9 mouse cellular contexts compared by ENCODE assay signal in genomic region chr4:127536952-127537351, GRCm38 (mm10).
A peak's percentile ranks its signal among the peaks of the same experiment; 100 is the strongest.
DNase-seq lines count a peak whose midpoint lies in the region; ATAC-seq and TF ChIP-seq lines count a peak whose summit lies in the region.
"Had no signal": no experiment of that assay in that cellular context is flagged by ENCODE, and none has a peak within 500 bp of the region (broad histone marks: within the 10 kb centered on the region; RNA-seq: fewer than 3 reads in every experiment).

No protein-coding gene starts in this region.

- no peaks in the 10 kb centered on the region for H3K79me2 ChIP-seq in liver, adult 2 months (ENCODE audit: control insufficient read depth, insufficient read depth, low read length)

- no peak for ATAC-seq in hindbrain, embryonic 13.5 days (ENCODE audit: low FRiP score)

- no peaks in the 10 kb centered on the region for H3K36me3 ChIP-seq in hindbrain, embryonic 10.5 days
- H3K36me3 ChIP-seq in hindbrain, embryonic 13.5 days, result no peaks in the 10 kb centered on the region
- no peaks in the 10 kb centered on the region for H3K36me3 ChIP-seq in liver, adult 2 months (ENCODE audit: control insufficient read depth, insufficient read depth, low read length)
- H3K36me3 ChIP-seq: liver, embryonic 15.5 days had no signal

- no peak overlapping the region for H3K4me3 ChIP-seq in hindbrain, embryonic 10.5 days
- no peak overlapping the region for H3K4me3 ChIP-seq in hindbrain, embryonic 13.5 days
- no peak overlapping the region for H3K4me3 ChIP-seq in liver, adult 2 months (ENCODE audit: insufficient read depth, low read depth, low read length)
- H3K4me3 ChIP-seq: liver, embryonic 15.5 days had no signal

- 48% methylated on average over 5 of the region's 5 CpGs for WGBS in hindbrain, embryonic 10.5 days
- WGBS in hindbrain, embryonic 13.5 days, result 47% methylated on average over 5 of the region's 5 CpGs
- 48% methylated on average over 5 of the region's 5 CpGs for WGBS in liver, adult 2 months

- peak; percentile 47; the same call in 1 of the 2 replicates for TF ChIP-seq CTCF in liver, adult 2 months (IDR thresholded peaks at IDR 0.05; ENCODE audit: low read depth, low read length)

- no peaks in the 10 kb centered on the region for H3K27me3 ChIP-seq in hindbrain, embryonic 10.5 days (ENCODE audit: insufficient read depth, poor library complexity, severe bottlenecking)
- no peaks in the 10 kb centered on the region for H3K27me3 ChIP-seq in hindbrain, embryonic 13.5 days
- no peaks in the 10 kb centered on the region for H3K27me3 ChIP-seq in liver, adult 2 months (ENCODE audit: control insufficient read depth, insufficient read depth, low read length)
- H3K27me3 ChIP-seq: liver, embryonic 15.5 days had no signal

- no peak for TF ChIP-seq POLR2A in liver, adult 2 months (IDR thresholded peaks at IDR 0.05; ENCODE audit: extremely low read depth, insufficient read depth, low read length)

- H3K9ac ChIP-seq in hindbrain, embryonic 13.5 days, result no peak overlapping the region
- H3K9ac ChIP-seq in liver, adult 2 months (ENCODE audit: low read depth, low read length), result no peak overlapping the region
- H3K9ac ChIP-seq: liver, embryonic 15.5 days had no signal

- H3K9me3 ChIP-seq in hindbrain, embryonic 10.5 days, result no peaks in the 10 kb centered on the region
- 0 out of 2 replicates have a peak, but pooled peaks cover 6% of the 10 kb centered on the region for H3K9me3 ChIP-seq in hindbrain, embryonic 13.5 days
- H3K9me3 ChIP-seq: liver, embryonic 15.5 days had no signal

- H3K4me2 ChIP-seq in hindbrain, embryonic 13.5 days, result no peak overlapping the region
- H3K4me2 ChIP-seq: liver, embryonic 15.5 days had no signal

- peak; percentile 17 for DNase-seq in hindbrain, embryonic 10.5 days (ENCODE audit: low spot score)
- DNase-seq in liver, adult 2 months (ENCODE audit: extremely low read depth, low read depth, low spot score), result no peak
- no peak for DNase-seq in liver
- peak; percentile 69 for DNase-seq in ES-CJ7 (ENCODE audit: low read depth, low spot score)
- peak; percentile 69 for DNase-seq in R1 (ENCODE audit: low read depth, low spot score)
- DNase-seq in thymus, postnatal 10 days (ENCODE audit: low spot score in 2 of 2), result no peak
- no peak for DNase-seq in ovary, postnatal 10 days (ENCODE audit: low spot score)

- no peak overlapping the region for H3K27ac ChIP-seq in hindbrain, embryonic 10.5 days
- no peak overlapping the region for H3K27ac ChIP-seq in hindbrain, embryonic 13.5 days
- no peak overlapping the region for H3K27ac ChIP-seq in liver, adult 2 months (replicated peaks; ENCODE audit: insufficient read depth, low read depth, low read length)
- H3K27ac ChIP-seq: liver, embryonic 15.5 days had no signal

- H3K4me1 ChIP-seq in hindbrain, embryonic 10.5 days (replicated peaks), result no peaks in the 10 kb centered on the region
- no peaks in the 10 kb centered on the region for H3K4me1 ChIP-seq in hindbrain, embryonic 13.5 days (replicated peaks)
- no peaks in the 10 kb centered on the region for H3K4me1 ChIP-seq in liver, adult 2 months (ENCODE audit: control insufficient read depth, insufficient read depth, low read length)
- H3K4me1 ChIP-seq: liver, embryonic 15.5 days had no signal

Comparison
In these comparisons a context has a peak if more than half of its experiments do, and no peak if none do; other contexts are left out.
1. DNase-seq: peak in hindbrain, embryonic 10.5 days (single experiment), ES-CJ7 (single experiment) and R1 (single experiment); none in liver, adult 2 months (single experiment), liver (single experiment), thymus, postnatal 10 days (0 of 2) and ovary, postnatal 10 days (single experiment).